Mouse (Mus musculus) urinary bladder, postnatal 10 days (tissue): Measurements from ENCODE around the gene Vmn1r183.
"Not testable (repeated sequence)": the region's sequence is repeated elsewhere in the genome, so short reads cannot be mapped to it uniquely, and the experiment has no call there.

Experiments
- DNase-seq: peaks from one replicate; pipeline ENCODE4 v3.0.0; 2022; ENCODE audit warnings: low spot score

The Vmn1r183 gene

DNA sequence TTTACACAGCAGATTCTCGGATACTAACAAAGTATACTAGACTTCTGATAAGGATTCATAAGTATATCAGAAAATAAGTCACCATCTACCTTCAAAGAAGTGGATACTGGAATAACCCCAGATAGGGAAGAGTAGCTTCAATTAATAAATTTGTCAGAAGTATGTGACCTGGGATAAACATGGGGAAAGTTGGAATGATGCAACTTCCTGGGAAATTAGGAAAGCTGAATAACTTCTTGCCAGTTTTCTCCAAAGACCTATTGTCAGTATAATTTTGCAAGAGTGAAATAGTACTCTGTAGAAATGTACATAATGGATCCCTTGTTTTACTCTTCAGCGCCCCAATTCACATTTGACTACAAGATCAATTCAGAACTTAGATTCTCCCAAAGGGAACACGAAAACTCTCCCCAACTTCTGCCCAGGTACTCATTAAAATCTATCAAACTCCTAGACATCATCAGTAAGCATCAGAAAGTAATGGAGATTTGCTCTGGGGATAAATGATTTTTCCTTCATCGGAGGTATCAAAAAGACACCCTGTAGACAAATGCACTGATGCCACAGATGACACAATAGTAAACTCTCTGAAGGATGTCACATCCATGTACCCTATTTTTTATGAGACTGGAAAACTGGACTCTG, at the start of gene Vmn1r183:
Vmn1r183 (plus strand) TSS at position 595 of the 645 bp plus-strand sequence.
- DNase-seq, result no peak

DNA sequence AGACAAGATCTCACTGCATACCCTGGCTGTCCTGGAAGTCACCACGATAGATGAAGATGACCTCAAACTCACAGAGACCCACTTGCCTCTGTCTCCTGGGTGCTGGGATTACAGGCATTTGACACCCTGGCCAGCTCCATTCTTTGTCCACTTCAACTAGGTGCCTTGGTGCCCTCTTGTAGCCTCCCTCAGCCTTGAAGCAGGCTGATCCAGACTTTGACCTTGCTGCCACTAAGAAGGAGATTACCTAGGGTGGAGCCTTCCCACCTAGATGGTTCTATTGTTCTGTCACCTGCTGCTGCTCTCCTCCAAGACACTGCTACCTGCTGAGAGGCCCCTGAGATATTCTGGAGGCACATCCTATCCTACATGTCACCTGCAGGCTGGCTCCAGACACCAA, 21.4 kb downstream of the Vmn1r183 start:
- not testable (repeated sequence) for DNase-seq

GRCm38 (mm10) chr7:24081634-24082431, 28.8 kb downstream of the Vmn1r183 start, which contains the start of gene Zfp180:
Gene Zfp180 (plus strand): TSS chr7:24081924.
- DNase-seq, result peak; percentile 65

DNA sequence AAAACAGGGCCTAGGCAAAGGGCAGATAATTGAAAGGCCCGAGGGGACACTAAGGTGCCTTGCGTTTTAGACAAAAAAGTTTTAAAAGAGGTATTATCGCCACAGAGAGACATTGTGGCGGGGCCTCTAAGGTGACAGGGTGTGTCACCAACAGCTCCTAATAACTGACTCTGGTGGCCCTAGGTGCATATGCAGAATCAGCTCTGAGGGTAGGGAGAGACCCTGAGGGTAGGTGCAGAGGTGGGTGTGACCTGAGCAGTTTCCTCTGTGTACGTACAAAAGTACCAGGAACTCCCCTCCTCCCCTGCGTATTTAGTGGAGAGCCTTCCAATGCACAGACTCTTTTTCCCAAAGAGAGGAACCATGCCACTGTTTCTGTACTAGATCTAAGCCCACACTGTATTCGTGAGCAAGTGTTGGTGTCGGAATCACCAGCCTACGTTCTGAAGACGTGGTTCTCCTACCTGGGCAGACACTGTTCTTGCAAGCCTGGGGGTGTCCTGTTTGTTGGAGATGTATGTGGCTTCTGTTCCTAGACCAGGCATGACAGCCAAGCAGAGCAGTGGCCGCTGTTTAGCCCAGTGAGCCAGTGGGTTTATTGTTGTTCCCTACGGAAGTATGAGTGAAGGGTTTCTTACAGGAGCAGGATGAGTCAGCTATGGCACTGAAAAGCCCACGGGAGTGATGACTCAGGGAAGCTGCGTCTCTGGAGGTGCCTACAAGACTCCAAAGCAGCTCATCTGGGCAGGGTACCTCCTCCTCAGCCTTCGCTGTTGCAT, 29.6 kb downstream of the Vmn1r183 start:
- DNase-seq, result no peak

- no peak for DNase-seq
Measured at GRCm38 (mm10) chr7:24086871-24087270, 33.8 kb downstream of the Vmn1r183 start.

DNA sequence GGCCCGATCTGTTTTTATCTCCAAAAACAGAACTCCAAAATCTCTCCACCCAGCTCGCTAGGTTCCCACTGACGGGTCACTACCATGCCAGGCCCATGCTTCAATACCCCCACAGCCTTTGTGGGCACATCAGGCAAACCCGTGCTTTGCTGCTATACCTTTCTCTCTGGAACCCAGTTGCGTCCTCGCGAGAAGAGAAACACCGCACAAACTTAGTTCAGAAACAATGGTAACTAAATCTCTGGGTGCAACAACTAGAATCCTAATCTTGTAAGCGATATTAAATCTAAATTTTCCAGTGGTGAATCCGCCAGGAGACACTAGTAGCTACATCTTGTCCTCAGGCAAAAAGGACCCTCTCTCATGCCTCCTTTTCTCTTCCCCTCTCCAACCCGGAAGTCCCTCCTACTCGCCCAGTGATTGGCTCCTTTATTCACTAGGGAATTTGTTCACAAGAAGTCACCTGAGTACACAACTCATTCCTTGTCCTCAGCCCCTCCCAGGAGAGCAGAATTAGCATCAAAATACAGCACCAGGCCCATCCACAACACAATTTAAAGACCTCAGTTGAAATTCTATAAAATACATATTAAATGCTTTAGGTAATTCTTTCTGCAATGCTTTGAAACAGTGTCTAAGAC, 34.6 kb downstream of the Vmn1r183 start:
- DNase-seq, result no peak

- DNase-seq, result no peak
Measured at GRCm38 (mm10) chr7:24104403-24104802, 51.3 kb downstream of the Vmn1r183 start.

GRCm38 (mm10) chr7:24105144-24105703, 52.2 kb downstream of the Vmn1r183 start:
- DNase-seq, result no peak

GRCm38 (mm10) chr7:24110839-24111238, 57.8 kb downstream of the Vmn1r183 start:
- no peak for DNase-seq

DNA sequence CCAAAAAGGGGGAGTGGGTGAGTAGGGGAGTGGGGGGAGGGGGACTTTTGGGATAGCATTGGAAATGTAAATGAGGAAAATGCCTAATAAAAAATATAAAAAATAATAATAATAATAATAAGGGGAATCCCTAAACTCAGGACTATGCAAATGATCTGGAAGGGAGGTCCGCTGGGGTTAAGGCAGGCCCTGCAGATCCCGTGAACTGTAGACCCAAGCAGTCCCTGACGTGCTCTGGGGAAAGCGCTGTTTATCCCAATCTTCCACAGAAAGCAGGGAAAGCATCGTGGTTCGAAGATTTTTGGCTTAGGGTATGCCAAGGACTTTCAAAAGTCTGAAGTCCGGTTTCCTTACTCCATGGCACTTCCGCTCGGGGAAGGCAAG, 58.7 kb downstream of the Vmn1r183 start:
- no peak for DNase-seq

DNA sequence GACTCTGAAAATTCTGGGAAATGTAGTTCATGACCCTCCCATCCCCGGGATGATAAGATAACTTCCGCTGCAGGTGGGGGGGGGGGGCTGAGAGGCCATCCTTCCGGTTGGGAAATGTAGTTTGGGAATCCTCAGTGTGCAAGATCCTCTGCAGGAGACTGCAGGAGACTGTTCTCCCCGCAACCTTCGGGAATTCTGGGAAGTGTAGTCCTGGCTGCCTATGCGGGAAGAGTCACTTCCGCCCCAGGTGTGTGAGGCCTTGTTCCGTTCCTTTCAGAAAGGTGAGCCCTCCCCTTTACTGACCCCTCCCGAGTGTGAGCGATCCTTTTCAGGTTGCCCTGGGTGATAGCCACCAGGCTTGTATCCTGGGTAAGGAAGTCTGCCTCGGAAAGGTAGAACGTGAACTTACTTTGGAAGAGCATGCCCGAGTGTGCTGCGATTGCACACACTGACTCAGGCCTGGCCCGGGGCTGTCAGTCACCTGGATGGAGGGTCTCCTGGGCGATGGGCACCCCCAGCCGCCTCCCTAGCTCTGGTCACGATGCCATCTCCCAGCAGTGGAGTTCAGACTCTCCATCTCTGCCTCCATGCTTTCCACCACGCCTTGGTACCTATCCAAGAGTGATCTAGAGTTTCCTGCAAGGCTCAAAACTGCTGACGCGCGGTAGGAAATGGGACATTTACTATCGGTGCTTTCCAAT, 59.3 kb downstream of the Vmn1r183 start, which contains the start of gene Zfp112:
Zfp112 (plus strand) TSS at position 159 of the 701 bp plus-strand sequence.
- DNase-seq, result peak; percentile 30

DNA sequence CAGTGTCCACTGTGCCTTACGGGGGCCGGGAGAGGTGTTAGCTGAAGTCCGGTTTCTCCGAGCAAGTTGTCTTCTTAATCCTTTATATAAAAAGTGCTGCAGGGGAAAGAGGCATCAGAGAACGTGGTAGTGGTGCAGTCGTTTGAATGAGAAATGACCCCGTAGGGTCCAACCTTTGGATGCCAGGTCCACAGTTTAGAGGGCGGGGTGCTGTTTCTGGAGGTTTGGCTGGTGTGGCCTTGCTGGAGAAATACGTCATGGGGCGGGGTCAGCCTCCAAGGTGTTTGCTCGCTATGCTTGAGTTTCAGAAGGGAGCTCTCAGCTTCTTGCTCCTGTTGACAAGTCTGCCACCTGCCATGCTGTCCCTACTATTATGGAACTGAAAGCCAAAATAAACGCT, 59.9 kb downstream of the Vmn1r183 start:
- DNase-seq, result no peak
